In the genomic region with DNA sequence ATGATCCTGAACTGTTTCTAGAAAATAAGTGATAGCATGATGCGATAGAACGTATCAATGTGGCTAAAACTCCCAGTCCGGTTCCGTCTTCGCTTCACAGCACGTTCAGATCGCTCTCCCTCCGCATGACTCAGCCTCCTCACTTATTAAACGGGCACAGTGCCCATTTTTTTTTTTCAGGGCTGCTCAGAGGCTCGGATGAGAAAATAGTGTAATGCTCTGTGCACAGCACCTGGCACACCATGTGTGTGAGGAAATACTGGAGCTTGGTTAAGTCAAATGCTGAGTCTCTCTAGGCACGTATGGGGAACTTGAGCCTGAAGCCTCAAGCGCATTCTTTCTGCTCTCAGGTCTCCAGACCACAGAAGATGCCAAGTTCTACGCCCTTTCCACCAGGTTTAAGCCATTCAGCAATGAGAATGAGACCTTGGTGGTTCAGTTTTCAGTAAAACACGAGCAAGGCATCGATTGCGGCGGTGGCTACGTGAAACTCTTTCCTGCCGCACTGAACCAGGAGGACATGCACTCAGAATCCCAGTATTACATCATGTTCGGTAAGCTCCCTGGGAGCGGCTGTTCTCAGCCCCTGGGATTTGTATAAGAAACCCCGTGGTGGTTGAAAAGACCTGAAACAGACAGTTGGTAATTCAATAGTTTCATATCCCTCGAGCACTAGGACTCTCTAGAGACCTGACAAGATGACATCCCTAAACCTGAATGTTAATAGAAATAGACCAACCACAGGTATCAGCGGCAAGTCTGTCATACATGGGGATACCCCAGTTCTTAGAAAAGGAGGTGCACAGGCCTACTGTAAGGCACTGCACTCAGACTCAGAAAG, we compare ENCODE assay signal across 7 mouse cellular contexts. TPM values are rescaled to one million over a fixed set of nuclear protein-coding genes. Genes with fewer than 3 reads are reported as not detected.
DNase-seq lines count a peak whose midpoint lies in the region; ATAC-seq and TF ChIP-seq lines count a peak whose summit lies in the region.

No protein-coding gene starts in this region.

- no peak for ATAC-seq in neural tube, embryonic 13.5 days (ENCODE audit: low read depth)
- ATAC-seq in neural tube, embryonic 15.5 days (ENCODE audit: low FRiP score) = no peak

- no peaks in the 10 kb centered on the region for H3K36me3 ChIP-seq in neural tube, embryonic 13.5 days
- no peaks in the 10 kb centered on the region for H3K36me3 ChIP-seq in neural tube, embryonic 15.5 days

- no peaks in the 10 kb centered on the region for H3K27me3 ChIP-seq in neural tube, embryonic 13.5 days
- no peaks in the 10 kb centered on the region for H3K27me3 ChIP-seq in neural tube, embryonic 15.5 days (replicated peaks)
- H3K27me3 ChIP-seq in cerebellum, adult 2 months (ENCODE audit: control insufficient read depth, insufficient read depth, low read length) = no peaks in the 10 kb centered on the region

- no peak overlapping the region for H3K4me3 ChIP-seq in neural tube, embryonic 13.5 days
- H3K4me3 ChIP-seq in neural tube, embryonic 15.5 days (replicated peaks) = no peak overlapping the region
- no peak overlapping the region for H3K4me3 ChIP-seq in cerebellum, adult 2 months (replicated peaks; ENCODE audit: insufficient read depth, low read depth, low read length)

- WGBS in neural tube, embryonic 13.5 days = 70% methylated on average over 24 of the region's 24 CpGs
- WGBS in neural tube, embryonic 15.5 days = 66% methylated on average over 24 of the region's 24 CpGs
- 68% methylated on average over 24 of the region's 24 CpGs for WGBS in cerebellum, adult 2 months

- no peak overlapping the region for H3K4me2 ChIP-seq in neural tube, embryonic 13.5 days
- no peak overlapping the region for H3K4me2 ChIP-seq in neural tube, embryonic 15.5 days

- 0 out of 2 replicates have a peak overlapping the region, but pooled peaks have one; percentile 9 for H3K27ac ChIP-seq in neural tube, embryonic 13.5 days (replicated peaks)
- no peak overlapping the region for H3K27ac ChIP-seq in neural tube, embryonic 15.5 days (replicated peaks)
- no peak overlapping the region for H3K27ac ChIP-seq in cerebellum, adult 2 months (ENCODE audit: insufficient read depth, low read length)

- no peak overlapping the region for H3K9ac ChIP-seq in neural tube, embryonic 13.5 days
- H3K9ac ChIP-seq in neural tube, embryonic 15.5 days (replicated peaks) = no peak overlapping the region

- H3K4me1 ChIP-seq in neural tube, embryonic 13.5 days (replicated peaks) = peaks cover 66% of the 10 kb centered on the region
- peaks cover 31% of the 10 kb centered on the region for H3K4me1 ChIP-seq in neural tube, embryonic 15.5 days
- H3K4me1 ChIP-seq in cerebellum, adult 2 months (ENCODE audit: control insufficient read depth, insufficient read depth, low read length) = peaks cover 4% of the 10 kb centered on the region; the same call in 1 of the 2 replicates

- no peaks in the 10 kb centered on the region for H3K9me3 ChIP-seq in neural tube, embryonic 13.5 days
- H3K9me3 ChIP-seq in neural tube, embryonic 15.5 days (replicated peaks) = no peaks in the 10 kb centered on the region

- DNase-seq in cerebellum, adult 2 months = peak; percentile 37 to 59
- peak; percentile 64 for DNase-seq in kidney, postnatal 14 days
- peak; percentile 26 for DNase-seq in right cerebral cortex, postnatal 25 days
- no peak for DNase-seq in liver
- no peak for DNase-seq in B cell, adult 2 months

- no peak for TF ChIP-seq CTCF in cerebellum, adult 2 months (IDR thresholded peaks at IDR 0.05; ENCODE audit: borderline replicate concordance, insufficient read depth, low read depth, low read length)

- no peak for TF ChIP-seq POLR2A in cerebellum, adult 2 months (IDR thresholded peaks at IDR 0.05; ENCODE audit: borderline replicate concordance, insufficient read depth, low read length)

RNA-seq across cellular contexts. Expression of a gene that starts 4.4 kb away (rescaled TPM):
- polyA plus RNA-seq in neural tube, embryonic 13.5 days (2015; fragmentation: Nextera tagmentation; extraction: Ambion mirVana) = 1.2 and 1.9 TPM in 2 replicates
- polyA plus RNA-seq in neural tube, embryonic 15.5 days (2015; fragmentation: Nextera tagmentation; extraction: Ambion mirVana) = 1.3 and 1.7 TPM in 2 replicates
- 1.3 and 1.8 TPM in 2 replicates for polyA plus RNA-seq in cerebellum, adult 2 months (2012; rRNA removed)

RNA-seq across cellular contexts. Expression of a gene that starts 36.6 kb away (rescaled TPM):
- polyA plus RNA-seq in neural tube, embryonic 13.5 days (2015; fragmentation: Nextera tagmentation; extraction: Ambion mirVana) = 97.0 and 105 TPM in 2 replicates
- polyA plus RNA-seq in neural tube, embryonic 15.5 days (2015; fragmentation: Nextera tagmentation; extraction: Ambion mirVana) = 79.1 and 79.4 TPM in 2 replicates
- 113 and 120 TPM in 2 replicates for polyA plus RNA-seq in cerebellum, adult 2 months (2012; rRNA removed)

RNA-seq across cellular contexts. Expression of a gene that starts 41.4 kb away (rescaled TPM):
- 74.4 and 76.8 TPM in 2 replicates for polyA plus RNA-seq in neural tube, embryonic 13.5 days (2015; fragmentation: Nextera tagmentation; extraction: Ambion mirVana)
- 64.7 and 68.8 TPM in 2 replicates for polyA plus RNA-seq in neural tube, embryonic 15.5 days (2015; fragmentation: Nextera tagmentation; extraction: Ambion mirVana)
- 131 and 135 TPM in 2 replicates for polyA plus RNA-seq in cerebellum, adult 2 months (2012; rRNA removed)

Comparison
In these comparisons a context has a peak if more than half of its experiments do, and no peak if none do; other contexts are left out.
1. DNase-seq: peak in cerebellum, adult 2 months (2 of 2), kidney, postnatal 14 days (single experiment) and right cerebral cortex, postnatal 25 days (single experiment); none in liver (single experiment) and B cell, adult 2 months (0 of 2).